Mouse (Mus musculus) liver, postnatal 0 days (tissue): Measurements from ENCODE around the gene Gm20388.

Experiments used
- CTCF ChIP-seq: sonication (generic); IDR thresholded peaks from 2 replicates; pipeline ENCODE4 v1.5.1; 2016; ENCODE audit warnings: antibody characterized with exemption, low read depth
- EP300 ChIP-seq: IDR thresholded peaks from 2 replicates; pipeline ENCODE4 v1.6.1; 2016; ENCODE audit warnings: antibody characterized with exemption, low read depth, mild to moderate bottlenecking

DNA sequence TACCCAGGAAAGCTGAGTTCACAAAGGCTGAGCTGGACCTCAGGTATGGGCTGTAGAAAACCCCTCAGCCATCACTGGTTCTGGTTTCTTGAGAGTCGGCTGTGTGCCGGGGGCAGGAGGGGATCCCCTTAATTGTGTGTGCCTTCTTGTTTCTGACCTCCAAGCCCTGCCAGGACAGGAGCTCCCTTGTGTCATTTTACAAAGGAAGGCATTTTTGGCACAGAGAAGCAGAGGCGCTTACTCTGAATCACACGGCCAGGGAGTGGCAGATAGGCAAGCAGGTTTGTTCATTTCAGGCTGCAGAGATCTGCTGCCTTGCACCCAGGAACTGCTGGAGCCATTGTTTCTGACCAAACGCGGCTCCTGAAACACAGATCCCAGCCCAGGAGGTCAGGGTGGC, 164.7 kb downstream of the Gm20388 start:
- TF ChIP-seq CTCF (no peak), EP300 (no peak)
